18 mouse cellular contexts compared by ENCODE assay signal in genomic region chr1:166388511-166388910, GRCm38 (mm10). TPM values are rescaled to one million over a fixed set of nuclear protein-coding genes. Genes with fewer than 3 reads are reported as not detected.
A peak's percentile ranks its signal among the peaks of the same experiment; 100 is the strongest.
DNase-seq lines count a peak whose midpoint lies in the region; ATAC-seq and TF ChIP-seq lines count a peak whose summit lies in the region.
"Had no signal": no experiment of that assay in that cellular context is flagged by ENCODE, and none has a peak within 500 bp of the region (broad histone marks: within the 10 kb centered on the region; RNA-seq: fewer than 3 reads in every experiment).

No protein-coding gene starts in this region.

- 41% methylated on average over 11 of the region's 11 CpGs for WGBS in heart, postnatal 0 days
- WGBS in limb, embryonic 11.5 days, result 93% methylated on average over 11 of the region's 11 CpGs
- 94% methylated on average over 11 of the region's 11 CpGs for WGBS in liver, embryonic 11.5 days

- DNase-seq in heart, adult 11 months, result peak; percentile 82
- no peak for DNase-seq in heart, postnatal 14 days
- DNase-seq in heart, postnatal 0 days (ENCODE audit: low spot score), result no peak
- no peak for DNase-seq in heart, postnatal 36 days
- peak; percentile 17 for DNase-seq in limb, embryonic 11.5 days (ENCODE audit: low spot score)
- DNase-seq in liver, embryonic 11.5 days (ENCODE audit: low spot score), result no peak
- DNase-seq: adrenal gland, adult 2 months; cerebellum, adult 11 months; cerebellum, adult 8-10 months; cerebellum, postnatal 14 days; gastrocnemius, postnatal 10 days; kidney, adult 18-20 months had no signal

- no peak overlapping the region for H3K27ac ChIP-seq in heart, postnatal 0 days (ENCODE audit: low read depth)
- no peak overlapping the region for H3K27ac ChIP-seq in limb, embryonic 11.5 days (replicated peaks; ENCODE audit: low read depth, low read length)
- no peak overlapping the region for H3K27ac ChIP-seq in liver, embryonic 11.5 days (ENCODE audit: low read depth, low read length)
- H3K27ac ChIP-seq: embryonic facial prominence, embryonic 12.5 days; forebrain, embryonic 13.5 days; heart, embryonic 15.5 days; hindbrain, embryonic 10.5 days; hindbrain, embryonic 14.5 days; intestine, embryonic 15.5 days had no signal

- peak; percentile 47; the same call in 1 of the 2 replicates for ATAC-seq in heart, postnatal 0 days (ENCODE audit: insufficient read depth, low read depth)
- no peak for ATAC-seq in limb, embryonic 11.5 days (ENCODE audit: insufficient number of reproducible peaks, low FRiP score, low TSS enrichment, low read depth)
- ATAC-seq in liver, embryonic 11.5 days (replicated peaks; ENCODE audit: low FRiP score), result no peak
- ATAC-seq: forebrain, embryonic 13.5 days; intestine, embryonic 15.5 days had no signal

- H3K4me2 ChIP-seq in heart, postnatal 0 days (ENCODE audit: low read depth, low read length), result no peak overlapping the region
- no peak overlapping the region for H3K4me2 ChIP-seq in limb, embryonic 11.5 days (ENCODE audit: low read depth, severe bottlenecking)
- no peak overlapping the region for H3K4me2 ChIP-seq in liver, embryonic 11.5 days
- H3K4me2 ChIP-seq: embryonic facial prominence, embryonic 12.5 days; forebrain, embryonic 13.5 days; heart, embryonic 15.5 days; hindbrain, embryonic 14.5 days; intestine, embryonic 15.5 days had no signal

- H3K9ac ChIP-seq in heart, postnatal 0 days (replicated peaks; ENCODE audit: low read depth, low read length), result no peak overlapping the region
- H3K9ac ChIP-seq in limb, embryonic 11.5 days (ENCODE audit: low read length), result no peak overlapping the region
- no peak overlapping the region for H3K9ac ChIP-seq in liver, embryonic 11.5 days (ENCODE audit: low read depth, low read length)
- H3K9ac ChIP-seq: embryonic facial prominence, embryonic 12.5 days; forebrain, embryonic 13.5 days; heart, embryonic 15.5 days; hindbrain, embryonic 14.5 days; intestine, embryonic 15.5 days had no signal

- H3K4me3 ChIP-seq in heart, postnatal 0 days (ENCODE audit: low read depth, low read length), result no peak overlapping the region
- no peak overlapping the region for H3K4me3 ChIP-seq in limb, embryonic 11.5 days (ENCODE audit: low read depth, low read length)
- H3K4me3 ChIP-seq in liver, embryonic 11.5 days (ENCODE audit: low read depth, low read length), result no peak overlapping the region
- H3K4me3 ChIP-seq: embryonic facial prominence, embryonic 12.5 days; forebrain, embryonic 13.5 days; heart, embryonic 15.5 days; hindbrain, embryonic 10.5 days; intestine, embryonic 15.5 days had no signal

- H3K27me3 ChIP-seq in heart, postnatal 0 days (ENCODE audit: control insufficient read depth, insufficient read depth, low read length), result no peaks in the 10 kb centered on the region
- H3K27me3 ChIP-seq in limb, embryonic 11.5 days (ENCODE audit: control insufficient read depth, insufficient read depth, low read length), result no peaks in the 10 kb centered on the region
- H3K27me3 ChIP-seq in liver, embryonic 11.5 days (replicated peaks; ENCODE audit: control insufficient read depth, insufficient read depth, low read length), result no peaks in the 10 kb centered on the region
- H3K27me3 ChIP-seq: embryonic facial prominence, embryonic 12.5 days; forebrain, embryonic 13.5 days; heart, embryonic 15.5 days; intestine, embryonic 15.5 days had no signal

- peaks cover 95% of the 10 kb centered on the region for H3K36me3 ChIP-seq in heart, postnatal 0 days (replicated peaks; ENCODE audit: control insufficient read depth, insufficient read depth, low read length)
- H3K36me3 ChIP-seq in limb, embryonic 11.5 days (ENCODE audit: control insufficient read depth, insufficient read depth, low read length), result peaks cover 30% of the 10 kb centered on the region
- peaks cover 48% of the 10 kb centered on the region for H3K36me3 ChIP-seq in liver, embryonic 11.5 days (ENCODE audit: control insufficient read depth, insufficient read depth, low read length)

- H3K4me1 ChIP-seq in heart, postnatal 0 days (ENCODE audit: control insufficient read depth, insufficient read depth), result no peaks in the 10 kb centered on the region
- no peaks in the 10 kb centered on the region for H3K4me1 ChIP-seq in limb, embryonic 11.5 days (ENCODE audit: control insufficient read depth, insufficient read depth, low read length)
- no peaks in the 10 kb centered on the region for H3K4me1 ChIP-seq in liver, embryonic 11.5 days (replicated peaks; ENCODE audit: control insufficient read depth, insufficient read depth, low read length)
- H3K4me1 ChIP-seq: embryonic facial prominence, embryonic 12.5 days; forebrain, embryonic 13.5 days; hindbrain, embryonic 10.5 days; intestine, embryonic 15.5 days had no signal

- H3K9me3 ChIP-seq in heart, postnatal 0 days (replicated peaks; ENCODE audit: control insufficient read depth, low read length), result no peaks in the 10 kb centered on the region
- H3K9me3 ChIP-seq in limb, embryonic 11.5 days (ENCODE audit: control insufficient read depth, low read length), result no peaks in the 10 kb centered on the region
- no peaks in the 10 kb centered on the region for H3K9me3 ChIP-seq in liver, embryonic 11.5 days (ENCODE audit: control insufficient read depth, low read length)
- H3K9me3 ChIP-seq: embryonic facial prominence, embryonic 12.5 days; forebrain, embryonic 13.5 days; heart, embryonic 15.5 days; hindbrain, embryonic 10.5 days; intestine, embryonic 15.5 days had no signal

- no peak for TF ChIP-seq EP300 in heart, postnatal 0 days (IDR thresholded peaks at IDR 0.05; ENCODE audit: low read depth)

- TF ChIP-seq CTCF in heart, postnatal 0 days (IDR thresholded peaks at IDR 0.05; ENCODE audit: low read depth), result no peak

- intact Hi-C loops in heart, postnatal 14 days (cut with DNase I), result no loop called here
- intact Hi-C loops in heart, postnatal 36 days (cut with DNase I), result loop anchor here (5.0 kb wide), 1 partner anchor 1196 kb away; the partner anchor contains the start of gene Sft2d2

RNA-seq across cellular contexts. Expression of gene Tada1, which starts 9.6 kb away (rescaled TPM):
- 10 to 100 TPM; 11.8 TPM for total RNA-seq in heart, postnatal 14 days (2021)
- total RNA-seq in heart, postnatal 0 days (2014; rRNA removed; ENCODE audit: low replicate concordance), result 24.7 and 26.3 TPM in 2 replicates
- polyA plus RNA-seq in heart, postnatal 0 days (2015; fragmentation: Nextera tagmentation; extraction: Ambion mirVana), result 20.8 and 22.1 TPM in 2 replicates
- 1 to 10 TPM; 7.6 to 9.3 TPM for total RNA-seq in heart, postnatal 36 days (2021)
- 67.8 and 68.1 TPM in 2 replicates for polyA plus RNA-seq in limb, embryonic 11.5 days (2014; fragmentation: Nextera tagmentation; extraction: Ambion mirVana)
- polyA plus RNA-seq in liver, embryonic 11.5 days (2014; fragmentation: Nextera tagmentation; extraction: Ambion mirVana), result 42.9 and 48.1 TPM in 2 replicates

RNA-seq across cellular contexts. Expression of gene Pogk, which starts 21.2 kb away (rescaled TPM):
- total RNA-seq in heart, postnatal 14 days (2021), result 10 to 100 TPM; 13.9 to 15.6 TPM
- total RNA-seq in heart, postnatal 0 days (2014; rRNA removed; ENCODE audit: low replicate concordance), result 17.9 and 26.3 TPM in 2 replicates
- 5.4 TPM in 2 replicates for polyA plus RNA-seq in heart, postnatal 0 days (2015; fragmentation: Nextera tagmentation; extraction: Ambion mirVana)
- total RNA-seq in heart, postnatal 36 days (2021), result 10 to 100 TPM; 10.6 to 11.6 TPM
- polyA plus RNA-seq in limb, embryonic 11.5 days (2014; fragmentation: Nextera tagmentation; extraction: Ambion mirVana), result 24.3 and 29.1 TPM in 2 replicates
- 8.0 and 8.8 TPM in 2 replicates for polyA plus RNA-seq in liver, embryonic 11.5 days (2014; fragmentation: Nextera tagmentation; extraction: Ambion mirVana)

Comparison
In these comparisons a context has a peak if more than half of its experiments do, and no peak if none do; other contexts are left out.
1. DNase-seq: peak in heart, adult 11 months (single experiment) and limb, embryonic 11.5 days (single experiment); none in heart, postnatal 14 days (0 of 2), heart, postnatal 0 days (single experiment), heart, postnatal 36 days (0 of 2) and liver, embryonic 11.5 days (single experiment).